8 mouse cellular contexts compared by ENCODE assay signal in the genomic region with DNA sequence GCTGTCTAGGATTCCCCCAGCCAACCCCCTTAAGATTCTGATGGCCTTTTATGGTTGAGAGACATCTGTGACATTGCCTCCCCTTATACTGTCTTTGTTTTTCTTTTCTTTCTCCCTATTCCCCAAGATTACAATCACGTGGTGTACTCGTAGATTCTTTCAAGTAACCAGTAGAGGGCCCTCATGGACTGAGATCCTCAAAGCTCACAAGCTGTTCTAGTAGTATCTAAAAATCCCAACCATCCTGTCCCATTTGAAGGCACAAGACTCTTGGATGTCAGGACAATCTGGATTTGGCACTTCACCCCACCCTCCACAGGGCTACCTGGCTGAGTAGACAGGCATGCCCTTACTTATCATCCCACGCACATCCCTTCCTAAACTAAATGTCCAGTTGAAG. TPM values are rescaled to one million over a fixed set of nuclear protein-coding genes. Genes with fewer than 3 reads are reported as not detected.
A peak's percentile ranks its signal among the peaks of the same experiment; 100 is the strongest.
DNase-seq lines count a peak whose midpoint lies in the region; ATAC-seq and TF ChIP-seq lines count a peak whose summit lies in the region.

No protein-coding gene starts in this region.

- 0 out of 2 replicates have a peak, but pooled peaks cover 4% of the 10 kb centered on the region for H3K4me1 ChIP-seq in heart, embryonic 10.5 days
- H3K4me1 ChIP-seq in forebrain, embryonic 15.5 days, result peaks cover 8% of the 10 kb centered on the region; the same call in 1 of the 2 replicates
- no peaks in the 10 kb centered on the region for H3K4me1 ChIP-seq in small intestine, adult 2 months (ENCODE audit: control insufficient read depth, insufficient read depth, insufficient read length, low read length)

- peak; percentile 24; the same call in 1 of the 2 replicates for TF ChIP-seq CTCF in small intestine, adult 2 months (IDR thresholded peaks at IDR 0.05; ENCODE audit: extremely low read depth, insufficient read length, insufficient replicate concordance, low read depth, low read length)

- H3K9ac ChIP-seq in forebrain, embryonic 15.5 days (replicated peaks), result no peak overlapping the region

- H3K27ac ChIP-seq in heart, embryonic 10.5 days, result no peak overlapping the region
- H3K27ac ChIP-seq in forebrain, embryonic 15.5 days (replicated peaks), result no peak overlapping the region
- H3K27ac ChIP-seq in small intestine, adult 2 months (ENCODE audit: insufficient read depth, low read depth, low read length), result no peak overlapping the region

- no peaks in the 10 kb centered on the region for H3K9me3 ChIP-seq in heart, embryonic 10.5 days
- no peaks in the 10 kb centered on the region for H3K9me3 ChIP-seq in forebrain, embryonic 15.5 days

- ATAC-seq in forebrain, embryonic 15.5 days (replicated peaks), result 0 out of 2 replicates have a peak, but pooled peaks have one; percentile 26

- H3K4me2 ChIP-seq in forebrain, embryonic 15.5 days (replicated peaks), result no peak overlapping the region

- H3K36me3 ChIP-seq in heart, embryonic 10.5 days, result no peaks in the 10 kb centered on the region
- H3K36me3 ChIP-seq in forebrain, embryonic 15.5 days, result no peaks in the 10 kb centered on the region
- H3K36me3 ChIP-seq in small intestine, adult 2 months (ENCODE audit: control insufficient read depth, insufficient read depth, low read length), result no peaks in the 10 kb centered on the region

- WGBS in heart, embryonic 10.5 days, result 32% methylated on average over 3 of the region's 3 CpGs
- 33% methylated on average over 3 of the region's 3 CpGs for WGBS in forebrain, embryonic 15.5 days
- 33% methylated on average over 3 of the region's 3 CpGs for WGBS in small intestine, adult 2 months

- peak; percentile 33 to 42 for DNase-seq in heart, postnatal 10 days
- DNase-seq in heart, embryonic 10.5 days (ENCODE audit: low spot score), result no peak
- peak; percentile 32 for DNase-seq in thymus, postnatal 0 days (ENCODE audit: low spot score)
- no peak for DNase-seq in thymus, postnatal 25 days
- DNase-seq in spleen, adult 12 weeks (ENCODE audit: low spot score), result no peak
- no peak for DNase-seq in testis, postnatal 10 days (ENCODE audit: low spot score)

- intact Hi-C loops in heart, postnatal 10 days (cut with DNase I), result loop anchor here (2.0 kb wide), 1 partner anchor 45 kb away; no protein-coding TSS in a partner anchor

- H3K4me3 ChIP-seq in heart, embryonic 10.5 days, result no peak overlapping the region
- H3K4me3 ChIP-seq in forebrain, embryonic 15.5 days, result no peak overlapping the region
- H3K4me3 ChIP-seq in small intestine, adult 2 months (ENCODE audit: low read depth, low read length), result no peak overlapping the region

- no peaks in the 10 kb centered on the region for H3K27me3 ChIP-seq in heart, embryonic 10.5 days (ENCODE audit: insufficient read depth, poor library complexity, severe bottlenecking)
- no peaks in the 10 kb centered on the region for H3K27me3 ChIP-seq in forebrain, embryonic 15.5 days
- H3K27me3 ChIP-seq in small intestine, adult 2 months (ENCODE audit: control insufficient read depth, insufficient read depth, low read length), result no peaks in the 10 kb centered on the region

- TF ChIP-seq POLR2A in small intestine, adult 2 months (IDR thresholded peaks at IDR 0.05; ENCODE audit: low read depth, low read length), result no peak

RNA-seq across cellular contexts. Expression of a gene that starts 8.2 kb away (rescaled TPM):
- 10 to 100 TPM in 1 of 2 experiments, 1 to 10 TPM in 1; 9.4 to 13.1 TPM for total RNA-seq in heart, postnatal 10 days (2021)
- 51.2 and 76.6 TPM in 2 replicates for polyA plus RNA-seq in heart, embryonic 10.5 days (2016; fragmentation: Nextera tagmentation; extraction: Ambion mirVana)
- 56.9 and 59.8 TPM in 2 replicates for polyA plus RNA-seq in thymus, postnatal 0 days (2015; fragmentation: Nextera tagmentation; extraction: Ambion mirVana)
- 44.7 and 48.0 TPM in 2 replicates for polyA plus RNA-seq in forebrain, embryonic 15.5 days (2015; fragmentation: Nextera tagmentation; extraction: Ambion mirVana)
- 2.7 and 2.8 TPM in 2 replicates for polyA plus RNA-seq in small intestine, adult 2 months (2012; rRNA removed)

RNA-seq across cellular contexts. Expression of a gene that starts 8.5 kb away (rescaled TPM):
- total RNA-seq in heart, postnatal 10 days (2021), result under 1 TPM; 0.69 to 0.97 TPM
- polyA plus RNA-seq in heart, embryonic 10.5 days (2016; fragmentation: Nextera tagmentation; extraction: Ambion mirVana), result 0.57 and 0.62 TPM in 2 replicates
- polyA plus RNA-seq in thymus, postnatal 0 days (2015; fragmentation: Nextera tagmentation; extraction: Ambion mirVana), result 0.29 and 0.69 TPM in 2 replicates
- polyA plus RNA-seq in forebrain, embryonic 15.5 days (2015; fragmentation: Nextera tagmentation; extraction: Ambion mirVana), result 0.28 and 0.84 TPM in 2 replicates
- polyA plus RNA-seq in small intestine, adult 2 months (2012; rRNA removed), result 0.14 and 0.15 TPM in 2 replicates

Comparison
In these comparisons a context has a peak if more than half of its experiments do, and no peak if none do; other contexts are left out.
1. DNase-seq: peak in heart, postnatal 10 days (2 of 2) and thymus, postnatal 0 days (single experiment); none in heart, embryonic 10.5 days (single experiment), thymus, postnatal 25 days (single experiment), spleen, adult 12 weeks (single experiment) and testis, postnatal 10 days (single experiment).
2. RNA of a gene that starts 8.2 kb away (polyA plus RNA-seq): 51.2 to 76.6 TPM in heart, embryonic 10.5 days, 56.9 to 59.8 TPM in thymus, postnatal 0 days and 44.7 to 48.0 TPM in forebrain, embryonic 15.5 days; 2.7 to 2.8 TPM in small intestine, adult 2 months; every median in the first group is over 10 times any median in the second.